Mouse (Mus musculus) cerebral cortex, adult 2 months (tissue): ENCODE measurements around the gene Dgat2.

Experiments used
- WGBS: fragments of 180-500 bp; shearing (Covaris S2); methylation state at CpG from one replicate; pipeline ENCODE4 v1.1.7; 2018; 5-methylcytosine and 5-hydroxymethylcytosine counted together

Gene Dgat2

DNA sequence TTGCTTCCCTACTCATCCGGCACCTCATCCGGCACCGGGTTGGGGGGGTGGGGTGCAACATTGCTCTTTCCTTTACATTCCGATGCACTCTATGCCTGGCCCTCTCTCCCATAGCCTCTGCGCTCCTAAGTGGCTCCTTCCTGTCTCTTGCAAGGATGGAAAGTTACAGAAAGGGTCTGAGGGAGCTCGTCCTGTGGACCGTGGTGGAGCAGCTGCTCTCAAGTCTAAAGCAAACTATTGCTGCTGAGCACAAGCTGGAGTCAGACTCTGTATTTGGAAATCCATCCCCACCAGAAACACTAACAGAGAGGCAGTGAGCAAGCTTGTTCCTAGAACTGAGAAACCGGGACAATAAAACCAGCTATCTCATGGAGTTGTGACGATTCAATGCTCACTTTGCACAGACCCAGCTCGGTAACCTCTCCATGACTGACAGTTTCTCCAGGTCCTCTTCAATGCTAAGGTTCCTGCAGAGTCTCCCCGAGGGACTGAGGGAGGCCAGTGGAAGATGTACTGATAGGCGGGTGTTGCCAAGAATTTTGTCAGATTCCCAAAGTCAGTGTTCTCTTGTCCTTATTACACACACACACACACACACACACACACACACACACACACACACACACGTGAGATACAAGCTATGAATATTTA is 42.6 kb downstream of the Dgat2 start:
- WGBS, result under 1% methylated on average over 13 of the region's 13 CpGs

DNA sequence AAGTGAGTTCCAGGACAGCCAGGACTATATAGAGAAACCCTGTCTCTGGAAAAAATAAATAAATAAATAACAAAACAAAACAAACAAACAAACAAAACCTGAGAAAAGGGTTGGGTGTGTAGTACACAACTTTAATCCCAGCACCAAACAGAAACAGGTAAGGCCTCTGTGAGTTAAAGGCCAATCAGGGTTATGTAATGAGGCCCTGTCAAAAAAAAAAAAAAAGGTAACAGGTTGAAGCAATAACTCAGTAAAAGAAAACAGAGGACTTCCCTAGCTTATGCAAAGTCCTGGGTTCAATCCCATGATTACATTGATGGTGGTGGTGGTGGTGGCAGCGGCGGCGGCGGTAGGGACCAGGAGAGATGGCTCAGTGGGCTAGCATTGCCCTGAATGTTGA is 45.0 kb downstream of the Dgat2 start:
- 97% methylated on average over 4 of the region's 4 CpGs for WGBS

DNA sequence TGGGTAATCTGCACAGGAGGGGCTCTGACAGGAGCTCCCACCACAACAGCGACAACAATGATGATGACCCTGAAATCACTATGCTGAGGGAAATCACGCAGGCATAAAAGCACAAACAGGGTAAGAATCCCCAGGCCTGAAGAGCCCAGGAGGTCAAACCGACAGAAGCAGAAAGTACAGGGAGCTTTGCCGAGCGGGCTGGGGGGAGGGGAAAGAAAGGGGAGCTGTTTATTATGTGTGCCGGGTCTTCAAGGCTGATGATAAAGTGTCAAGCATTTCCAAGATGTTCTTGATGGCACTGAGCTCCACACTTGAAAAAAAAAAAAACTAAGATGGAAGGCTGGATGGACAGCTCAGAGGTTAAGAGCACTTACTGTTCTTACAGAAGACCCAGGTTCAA is 45.7 kb downstream of the Dgat2 start:
- 76% methylated on average over 6 of the region's 6 CpGs for WGBS

DNA sequence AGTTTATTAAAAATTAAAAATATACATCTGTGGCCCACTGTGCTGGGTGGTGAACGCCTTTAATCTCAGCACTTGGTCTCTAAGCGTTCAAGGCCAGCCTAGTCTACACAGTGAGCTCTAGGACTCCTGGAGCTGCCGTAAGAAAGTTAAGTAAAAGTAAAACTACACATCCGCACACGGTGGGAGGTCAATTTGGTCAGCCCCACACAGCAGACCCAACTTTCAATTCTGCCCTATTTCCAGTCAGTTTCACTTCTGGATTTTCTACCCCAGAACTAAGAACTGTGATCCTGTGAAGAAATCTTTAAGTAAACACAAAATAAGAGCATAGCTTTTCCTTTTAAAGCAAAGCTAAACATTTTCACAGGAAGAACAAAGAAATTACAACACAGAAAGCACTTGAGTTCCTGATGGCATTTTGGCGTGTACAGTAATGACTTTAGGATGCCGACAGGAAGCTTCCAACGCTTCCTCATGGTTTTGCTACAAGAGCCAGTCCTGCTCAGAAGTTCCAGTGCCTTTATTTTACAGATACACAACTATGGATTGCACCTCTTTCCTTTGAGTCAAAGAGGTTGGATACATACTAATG is 48.6 kb downstream of the Dgat2 start:
- 71% methylated on average over 8 of the region's 8 CpGs for WGBS

DNA sequence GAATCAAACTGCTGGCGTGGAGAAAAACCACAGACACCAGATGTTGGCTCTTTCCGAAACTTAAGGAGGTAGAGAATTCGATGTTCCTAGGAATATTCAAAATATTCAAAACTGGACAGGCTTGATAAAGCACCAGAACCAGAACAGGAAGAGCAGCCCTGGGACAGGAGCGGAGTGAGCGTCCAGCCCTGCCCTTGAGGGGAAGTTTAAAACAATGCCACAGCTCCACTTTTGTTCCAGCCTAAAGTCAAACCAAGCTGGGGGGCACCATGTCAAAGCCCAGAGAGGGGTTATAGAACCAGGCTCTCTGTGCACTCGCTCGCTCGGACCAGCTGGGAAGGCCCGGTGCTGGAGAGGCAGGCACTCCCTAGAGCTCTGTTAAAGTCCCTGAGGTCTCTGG is 49.9 kb downstream of the Dgat2 start:
- 78% methylated on average over 9 of the region's 9 CpGs for WGBS

DNA sequence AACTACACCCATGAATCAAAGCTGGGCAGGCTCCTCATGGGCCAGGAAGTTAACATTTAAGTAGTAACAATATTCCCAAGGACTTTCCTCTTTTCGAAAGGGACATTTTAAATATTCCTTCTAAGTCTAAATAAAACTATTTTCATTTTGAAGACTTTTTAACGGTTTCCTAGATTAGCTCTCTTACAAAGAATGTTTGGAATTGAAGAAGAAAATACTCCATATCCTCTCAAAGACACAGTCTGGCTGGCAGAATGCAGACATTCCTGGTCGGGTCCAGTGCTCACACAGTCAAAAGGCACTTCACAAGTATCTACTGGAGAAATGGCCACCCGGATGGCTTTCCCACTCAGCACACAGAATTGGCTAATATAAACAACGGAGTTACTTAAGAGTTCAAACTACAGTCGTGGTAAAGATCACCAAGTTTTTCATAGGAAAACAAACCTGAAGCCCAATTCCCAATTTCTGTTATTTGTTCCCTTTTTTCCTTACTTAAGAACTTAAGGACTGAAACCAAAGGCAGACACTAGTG is 50.6 kb downstream of the Dgat2 start:
- 54% methylated on average over 6 of the region's 6 CpGs for WGBS

DNA sequence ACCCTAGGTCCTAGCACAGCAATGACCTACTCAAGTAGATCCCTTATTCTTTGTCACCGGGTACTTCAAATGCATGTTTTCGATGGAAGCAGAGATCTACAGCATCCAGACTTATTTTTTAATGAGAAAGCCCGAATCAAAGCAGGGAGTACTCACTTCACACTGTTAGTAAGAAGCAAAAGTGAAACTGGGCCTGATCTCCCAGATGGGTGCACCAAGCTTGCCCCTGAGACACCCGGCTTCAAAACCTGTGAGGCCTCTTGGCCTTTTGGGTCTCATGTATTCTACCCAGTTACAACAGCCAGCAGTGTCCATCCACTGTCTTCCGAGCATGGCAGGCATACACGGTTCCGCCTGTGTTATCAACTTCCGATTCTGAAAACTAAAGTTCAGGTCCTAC is 53.6 kb downstream of the Dgat2 start:
- 90% methylated on average over 8 of the region's 8 CpGs for WGBS

DNA sequence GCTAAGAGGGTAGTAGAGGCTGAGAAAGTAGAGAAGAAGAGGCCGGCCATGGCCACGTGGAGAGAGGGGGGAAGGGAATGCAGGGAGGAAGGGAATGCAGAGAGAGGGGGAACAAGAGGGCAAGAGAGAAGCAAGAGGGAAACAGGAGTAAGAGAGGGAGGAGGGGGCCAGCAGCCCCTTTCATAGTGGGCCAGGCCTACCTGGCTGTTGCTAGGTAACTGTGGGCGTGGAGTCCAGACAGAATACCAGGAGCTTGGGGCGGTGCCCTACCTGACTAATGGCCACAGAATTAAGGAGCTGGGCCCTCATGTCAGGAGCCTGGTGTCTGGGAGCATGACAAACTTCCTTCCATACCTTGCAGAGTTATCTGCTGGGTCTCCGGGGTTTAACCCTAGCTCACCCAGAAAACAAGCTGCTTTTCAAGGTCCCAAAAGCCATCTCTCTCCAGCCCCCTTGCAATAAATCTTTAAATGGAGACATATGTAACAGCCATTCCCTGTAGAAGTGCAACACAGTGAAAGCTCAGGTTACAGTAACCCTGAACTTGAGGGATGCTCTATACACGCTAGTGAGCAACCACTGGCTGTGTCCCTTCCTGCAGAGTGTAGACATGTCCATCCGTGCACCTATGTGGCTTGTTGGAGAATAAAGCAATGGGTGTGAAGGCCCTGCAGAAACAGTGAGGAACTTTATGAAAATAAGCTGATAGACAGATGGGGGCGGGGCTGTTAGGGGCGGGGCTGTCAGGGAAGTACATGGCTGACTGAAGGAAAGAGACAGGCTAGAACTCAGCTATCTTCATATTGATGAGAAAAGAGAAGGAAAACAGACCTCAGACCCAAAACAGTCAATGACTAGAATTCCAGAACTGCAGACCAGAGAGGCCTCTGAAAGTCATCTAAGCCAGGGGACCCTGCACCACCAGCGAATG is 54.2 kb downstream of the Dgat2 start:
- WGBS, result 75% methylated on average over 10 of the region's 10 CpGs

DNA sequence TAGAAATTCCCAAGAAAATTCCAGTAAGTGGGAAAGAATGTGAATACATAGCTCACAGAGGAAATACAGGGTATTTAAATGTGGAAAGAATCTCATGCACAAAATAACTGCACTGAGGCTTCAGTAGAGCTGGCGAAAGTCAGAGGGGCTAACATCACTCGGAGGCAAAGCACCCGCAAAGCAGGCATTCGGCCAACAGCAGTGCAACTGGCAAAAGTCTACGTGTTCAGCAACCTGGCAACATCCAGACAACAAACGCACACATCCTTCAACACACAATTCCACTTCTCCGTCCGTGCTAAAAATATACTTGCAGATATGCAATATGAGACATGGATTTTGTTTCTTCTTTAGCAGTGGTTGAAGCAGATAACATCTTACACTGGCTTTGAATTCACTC is 56.5 kb downstream of the Dgat2 start:
- 35% methylated on average over 8 of the region's 8 CpGs for WGBS

DNA sequence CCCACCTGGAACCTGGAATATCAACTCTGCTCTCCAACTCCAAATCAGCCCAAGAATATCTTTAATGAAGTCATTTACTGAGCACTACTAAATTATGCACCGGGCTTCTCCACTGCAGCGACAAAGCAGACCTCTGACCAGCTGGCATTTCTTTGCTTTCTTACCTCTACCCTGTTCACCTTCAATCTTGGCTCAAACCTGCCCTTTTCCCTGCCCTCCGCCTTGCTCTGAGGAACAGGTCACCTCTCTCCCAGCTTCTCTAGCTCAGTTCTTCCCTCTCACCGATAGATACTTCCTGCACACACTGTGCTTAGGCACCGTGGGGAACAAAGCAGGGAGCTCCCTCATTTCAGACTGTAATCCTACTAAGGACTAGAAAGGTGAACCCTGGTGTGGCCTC is 59.9 kb downstream of the Dgat2 start:
- WGBS, result 79% methylated on average over 5 of the region's 5 CpGs

DNA sequence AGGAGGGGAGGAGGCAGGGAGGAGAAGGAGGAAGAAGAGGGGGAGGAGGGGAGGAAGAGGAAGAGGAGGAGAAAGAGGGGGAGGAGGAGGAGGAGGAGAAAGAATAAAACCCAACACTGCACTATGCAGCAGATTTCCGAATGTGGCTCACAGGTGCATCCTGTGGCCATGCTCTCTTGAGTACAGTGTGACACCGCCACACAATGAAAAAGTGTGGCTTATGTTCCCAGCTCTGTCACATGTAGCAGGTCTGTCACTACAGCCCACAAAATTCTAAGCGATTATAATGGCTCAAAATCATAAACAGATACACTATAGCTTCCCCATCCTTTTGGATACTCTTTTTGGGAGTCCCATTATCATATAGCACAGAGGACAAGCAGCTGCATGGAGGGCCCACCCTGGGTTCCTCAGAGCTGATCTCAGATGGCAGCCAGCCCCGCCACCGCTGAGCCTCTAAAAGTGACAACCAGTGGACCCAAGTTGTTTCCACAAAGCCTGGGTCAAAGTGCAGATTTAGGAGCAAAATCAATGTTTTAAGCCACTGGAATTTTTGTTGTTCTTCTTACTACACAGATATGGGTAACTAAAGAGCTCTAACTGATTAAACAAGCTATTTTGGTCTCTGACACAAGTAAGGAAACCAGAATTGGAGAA is 61.5 kb downstream of the Dgat2 start:
- 87% methylated on average over 5 of the region's 5 CpGs for WGBS

DNA sequence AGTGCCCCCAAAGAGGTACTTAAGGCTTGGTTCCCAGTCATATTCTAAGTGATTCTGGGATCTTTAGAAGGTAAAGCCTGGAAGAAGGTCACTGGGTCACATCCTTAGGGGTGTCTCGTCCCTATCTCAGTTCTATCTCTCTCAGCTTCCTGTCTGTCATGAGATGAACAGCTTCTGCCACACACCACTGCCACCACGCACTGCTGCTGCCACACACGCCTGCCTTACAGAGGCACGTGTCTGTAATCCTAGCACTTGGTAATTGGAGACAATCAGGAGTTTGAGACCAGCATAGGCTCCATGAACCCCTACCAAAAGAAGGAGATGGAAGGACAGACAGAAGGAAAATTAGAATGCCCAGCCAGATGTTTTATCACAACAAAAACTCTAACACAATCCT is 62.4 kb downstream of the Dgat2 start:
- 89% methylated on average over 4 of the region's 4 CpGs for WGBS

DNA sequence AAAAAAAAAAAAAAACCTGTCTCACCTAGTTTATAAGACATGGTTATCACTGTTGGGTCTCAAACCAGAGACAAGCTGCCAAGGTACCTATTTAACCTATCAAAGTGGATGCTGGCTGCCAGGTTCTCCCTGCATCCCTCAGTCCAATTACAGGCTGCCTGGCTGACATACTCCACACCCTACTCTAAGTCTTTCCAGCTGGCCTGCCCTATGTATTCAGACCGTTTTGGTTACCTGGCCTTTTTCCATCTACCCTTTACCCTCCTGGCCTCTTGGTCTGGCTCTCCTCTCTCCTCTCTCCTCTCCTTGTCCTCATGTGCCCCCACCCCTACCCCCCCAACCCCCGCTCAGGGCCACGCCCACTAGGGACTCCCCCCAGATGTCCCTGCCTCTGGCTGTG is 65.7 kb downstream of the Dgat2 start:
- 80% methylated on average over 3 of the region's 3 CpGs for WGBS

DNA sequence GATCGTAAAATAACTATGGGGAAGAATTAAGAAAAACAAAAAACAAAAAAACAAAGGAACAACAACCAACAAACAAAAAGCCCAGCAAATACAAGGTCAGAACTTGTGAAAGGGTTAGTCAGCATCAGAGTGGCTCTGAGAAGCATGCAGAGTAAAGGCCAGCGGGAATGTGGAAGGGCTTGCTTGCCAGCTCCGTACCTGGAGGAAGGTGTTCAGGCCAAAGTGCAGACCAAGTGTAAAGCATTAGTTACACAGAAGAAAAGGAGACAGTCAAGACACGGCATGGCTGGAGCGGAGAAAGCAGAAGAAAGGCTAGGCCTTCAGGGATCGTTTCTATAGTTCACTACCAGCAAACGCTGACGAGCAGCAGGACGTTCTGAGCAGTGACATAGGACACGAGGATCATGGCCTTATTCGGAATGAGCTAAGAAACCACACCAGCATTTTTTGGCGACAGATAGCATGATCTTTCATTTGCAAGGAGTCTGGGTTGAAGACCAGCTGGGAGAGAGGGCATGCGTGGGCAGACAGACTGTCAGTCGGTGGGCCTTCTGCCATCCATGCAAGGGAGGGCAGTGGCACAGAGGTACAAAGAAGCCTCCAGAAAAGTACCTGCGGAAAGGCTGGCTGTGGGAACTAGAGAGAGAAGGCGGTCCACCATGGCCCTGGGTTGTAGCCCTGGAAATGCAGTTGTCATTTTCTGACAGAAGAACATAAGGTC is 68.4 kb downstream of the Dgat2 start:
- WGBS, result 83% methylated on average over 16 of the region's 16 CpGs

DNA sequence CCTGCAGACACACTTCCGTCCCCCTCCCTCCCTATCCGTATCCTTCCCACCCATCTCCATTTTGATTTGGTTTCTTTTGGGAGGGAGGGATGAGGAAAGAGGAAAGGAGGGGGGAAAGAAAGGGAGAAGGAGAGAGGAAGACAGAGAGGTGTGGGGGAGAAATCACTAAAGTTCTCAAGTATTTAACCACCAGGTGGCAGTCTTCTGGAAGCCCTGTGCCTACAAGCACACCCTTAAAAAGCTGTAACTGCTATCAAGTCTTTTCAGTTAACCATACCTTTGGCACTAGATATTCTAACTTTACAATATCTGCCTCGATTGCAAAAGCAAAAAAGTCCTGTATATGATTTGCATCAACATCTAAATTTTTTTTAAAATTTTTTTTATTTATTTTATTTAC is 75.0 kb downstream of the Dgat2 start:
- WGBS, result 52% methylated on average over 3 of the region's 3 CpGs

DNA sequence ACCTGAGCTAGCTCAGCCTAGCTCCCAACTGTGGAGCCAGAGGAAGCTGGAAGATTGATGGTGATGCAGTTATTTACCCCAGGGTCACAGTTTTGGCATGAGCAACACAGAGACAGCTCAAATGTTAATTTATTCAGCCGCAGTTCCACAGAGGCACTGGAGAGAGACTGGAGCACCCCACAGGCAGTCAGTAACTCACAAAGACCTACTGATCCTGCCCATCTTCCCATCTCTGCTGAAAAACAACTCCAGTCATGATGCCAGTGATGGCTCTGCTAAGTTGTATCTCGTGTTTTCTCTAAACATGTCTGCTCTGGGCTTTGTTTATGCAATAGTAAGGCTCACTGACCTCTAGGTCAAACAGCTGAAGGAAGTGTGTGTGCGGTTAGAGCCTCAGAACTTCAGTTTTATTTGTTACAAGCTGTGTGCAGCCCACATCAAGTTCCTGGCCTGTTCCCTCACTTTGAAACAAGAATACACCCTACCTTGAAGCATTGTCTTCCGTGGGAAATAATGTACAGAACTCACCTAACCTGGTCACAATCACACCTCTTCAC is 75.7 kb downstream of the Dgat2 start:
- WGBS, result 58% methylated on average over 4 of the region's 4 CpGs
